Comparison of ENCODE assay signal across 8 mouse cellular contexts in the genomic region with DNA sequence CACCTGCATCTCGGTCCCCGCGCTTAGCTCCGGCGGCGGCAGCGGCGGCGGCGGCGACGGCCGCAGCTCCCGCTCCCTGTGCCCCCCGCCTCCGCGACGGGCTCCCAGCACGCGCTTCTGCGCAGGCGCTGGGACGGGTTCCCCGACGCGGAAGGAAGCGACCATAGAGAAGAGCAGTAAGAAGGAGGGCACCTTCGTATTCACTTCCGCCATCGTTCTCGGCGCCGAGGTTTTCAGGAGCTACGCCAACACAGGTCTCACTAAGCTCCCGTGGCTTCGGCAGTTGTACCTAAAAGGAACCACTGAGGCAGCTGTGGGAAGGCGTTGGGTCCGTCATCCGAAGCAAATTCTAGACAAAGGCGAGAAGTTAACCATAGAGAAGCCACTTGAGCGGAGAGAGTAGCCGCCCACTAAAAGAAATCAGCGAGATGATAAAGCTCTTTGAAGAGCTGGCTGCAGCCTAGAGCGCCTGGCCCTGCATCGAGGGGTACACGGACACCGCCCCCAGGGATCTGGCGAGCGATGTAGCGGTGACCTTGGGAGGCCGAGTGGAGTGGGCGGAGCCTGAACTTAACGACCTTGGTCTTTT. TPM values are rescaled to one million over a fixed set of nuclear protein-coding genes. Genes with fewer than 3 reads are reported as not detected.
A peak's percentile ranks its signal among the peaks of the same experiment; 100 is the strongest.
DNase-seq lines count a peak whose midpoint lies in the region; ATAC-seq lines count a peak whose summit lies in the region.

A gene (minus strand): TSS at position 432 of the 589 bp plus-strand sequence.

- DNase-seq in 3T3-L1 (ENCODE audit: low read depth, low spot score): peak; percentile 82
- peak; percentile 89 to 93 for DNase-seq in adrenal gland, postnatal 36 days
- peak; percentile 92 for DNase-seq in heart, adult 18-20 months
- peak; percentile 87 to 90 for DNase-seq in kidney, adult 8-10 months
- DNase-seq in spleen, postnatal 10 days (ENCODE audit: low spot score in 2 of 2): peak; percentile 79 to 89

- peak within 1 kb of the TSS; percentile 94 for H3K27ac ChIP-seq in embryonic facial prominence, embryonic 13.5 days
- H3K27ac ChIP-seq in limb, embryonic 13.5 days: peak within 1 kb of the TSS; percentile 92
- peak within 1 kb of the TSS; percentile 96 for H3K27ac ChIP-seq in midbrain, embryonic 16.5 days (ENCODE audit: low read length)

- ATAC-seq in embryonic facial prominence, embryonic 13.5 days (ENCODE audit: insufficient number of reproducible peaks, insufficient read depth, low FRiP score, low TSS enrichment, low read depth): peak; percentile 77
- peak; percentile 90 for ATAC-seq in limb, embryonic 13.5 days (ENCODE audit: low FRiP score, low read depth)
- ATAC-seq in midbrain, embryonic 16.5 days: peak; percentile 94

- under 1% methylated on average over 53 of the region's 53 CpGs for WGBS in embryonic facial prominence, embryonic 13.5 days
- WGBS in limb, embryonic 13.5 days: under 1% methylated on average over 53 of the region's 53 CpGs
- WGBS in midbrain, embryonic 16.5 days: under 1% methylated on average over 51 of the region's 53 CpGs

- H3K4me3 ChIP-seq in embryonic facial prominence, embryonic 13.5 days: peak within 1 kb of the TSS; percentile 86
- H3K4me3 ChIP-seq in limb, embryonic 13.5 days: peak within 1 kb of the TSS; percentile 71
- H3K4me3 ChIP-seq in midbrain, embryonic 16.5 days (ENCODE audit: low read depth, low read length): peak within 1 kb of the TSS; percentile 88

- H3K4me2 ChIP-seq in embryonic facial prominence, embryonic 13.5 days: peak within 1 kb of the TSS; percentile 90
- H3K4me2 ChIP-seq in limb, embryonic 13.5 days (replicated peaks): peak within 1 kb of the TSS; percentile 92
- peak within 1 kb of the TSS; percentile 90 for H3K4me2 ChIP-seq in midbrain, embryonic 16.5 days (ENCODE audit: low read length)

- H3K9me3 ChIP-seq in embryonic facial prominence, embryonic 13.5 days: no peaks in the 10 kb centered on the region
- H3K9me3 ChIP-seq in limb, embryonic 13.5 days: no peaks in the 10 kb centered on the region
- no peaks in the 10 kb centered on the region for H3K9me3 ChIP-seq in midbrain, embryonic 16.5 days (replicated peaks; ENCODE audit: control insufficient read depth, low read length, poor library complexity, severe bottlenecking)

- peak within 1 kb of the TSS; percentile 96 for H3K9ac ChIP-seq in embryonic facial prominence, embryonic 13.5 days
- H3K9ac ChIP-seq in limb, embryonic 13.5 days: peak within 1 kb of the TSS; percentile 91
- peak within 1 kb of the TSS; percentile 95 for H3K9ac ChIP-seq in midbrain, embryonic 16.5 days (ENCODE audit: low read depth, low read length)

- peaks cover 27% of the 10 kb centered on the region for H3K36me3 ChIP-seq in embryonic facial prominence, embryonic 13.5 days
- H3K36me3 ChIP-seq in limb, embryonic 13.5 days: peaks cover 29% of the 10 kb centered on the region
- peaks cover 17% of the 10 kb centered on the region for H3K36me3 ChIP-seq in midbrain, embryonic 16.5 days (ENCODE audit: control insufficient read depth, insufficient read depth, low read length)

- no peaks in the 10 kb centered on the region for H3K27me3 ChIP-seq in embryonic facial prominence, embryonic 13.5 days
- no peaks in the 10 kb centered on the region for H3K27me3 ChIP-seq in limb, embryonic 13.5 days
- H3K27me3 ChIP-seq in midbrain, embryonic 16.5 days (ENCODE audit: control insufficient read depth, insufficient read depth, low read depth, low read length): no peaks in the 10 kb centered on the region

- peaks cover 17% of the 10 kb centered on the region for H3K4me1 ChIP-seq in embryonic facial prominence, embryonic 13.5 days
- peaks cover 22% of the 10 kb centered on the region for H3K4me1 ChIP-seq in limb, embryonic 13.5 days
- H3K4me1 ChIP-seq in midbrain, embryonic 16.5 days (ENCODE audit: control insufficient read depth, insufficient read depth, low read length): peaks cover 18% of the 10 kb centered on the region

RNA-seq across cellular contexts. Expression of the gene that starts here (rescaled TPM):
- 10 to 100 TPM; 55.3 to 59.5 TPM for total RNA-seq in adrenal gland, postnatal 36 days (2021)
- 53.4 and 57.8 TPM in 2 replicates for polyA plus RNA-seq in embryonic facial prominence, embryonic 13.5 days (2015; fragmentation: Nextera tagmentation; extraction: Ambion mirVana)
- 10 to 100 TPM; 40.9 to 45.1 TPM for total RNA-seq in heart, adult 18-20 months (2021)
- polyA plus RNA-seq in limb, embryonic 13.5 days (2015; fragmentation: Nextera tagmentation; extraction: Ambion mirVana): 56.6 and 61.4 TPM in 2 replicates
- polyA plus RNA-seq in midbrain, embryonic 16.5 days (2015; fragmentation: Nextera tagmentation; extraction: Ambion mirVana): 76.8 and 79.6 TPM in 2 replicates

Comparison
In these comparisons a context has a peak if more than half of its experiments do, and no peak if none do; other contexts are left out.
1. Peak in every context shown above with its lines: DNase-seq, ATAC-seq, H3K4me3 ChIP-seq and H3K27ac ChIP-seq.